Mouse (Mus musculus): Measurements from ENCODE around the gene Gm10226. TPM values are rescaled to one million over a fixed set of nuclear protein-coding genes. Genes with fewer than 3 reads are reported as not detected.
"Not testable (repeated sequence)": the region's sequence is repeated elsewhere in the genome, so short reads cannot be mapped to it uniquely, and the experiment has no call there.

The Gm10226 gene
- polyA plus RNA-seq (2014; fragmentation: Nextera tagmentation; extraction: Ambion mirVana), result 3.5 and 6.7 TPM in 2 replicates

GRCm38 (mm10) chr17:21691560-21691959 lies at the start of gene Gm10226:
TSS of gene Gm10226 (plus strand) at chr17:21691860.
- Histone ChIP-seq H3K27me3 (ENCODE audit: control insufficient read depth, insufficient read depth, low read length) (no peaks in the 10 kb centered on the region), H3K27ac (replicated peaks in 1 of 2; ENCODE audit: control insufficient read depth in 1 of 2, insufficient read depth in 1 of 2, low read depth in 2 of 2, low read length in 2 of 2) (no peak within 1 kb of the TSS), H3K4me2 (ENCODE audit: low read length) (no peak within 1 kb of the TSS), H3K9me3 (ENCODE audit: control insufficient read depth, low read length) (no peaks in the 10 kb centered on the region), H3K9ac (ENCODE audit: low read length) (no peak within 1 kb of the TSS), H3K4me1 (ENCODE audit: control insufficient read depth in 2 of 2, insufficient read depth in 2 of 2, low read length in 2 of 2) (no peaks in the 10 kb centered on the region), H3K4me3 (ENCODE audit: control insufficient read depth in 1 of 2, insufficient read depth in 1 of 2, low read depth in 1 of 2, low read length in 2 of 2) (no peak within 1 kb of the TSS), H3K36me3 (ENCODE audit: control insufficient read depth, insufficient read depth, low read length) (peaks cover 37% of the 10 kb centered on the region)
- ATAC-seq (ENCODE audit: insufficient number of reproducible peaks, insufficient read depth, low FRiP score, low read depth), result no peak
- 85% methylated on average over 3 of the region's 3 CpGs for WGBS

- no peak for ATAC-seq (ENCODE audit: insufficient number of reproducible peaks, insufficient read depth, low FRiP score, low read depth)
- no peak overlapping the region for H3K4me3 ChIP-seq (ENCODE audit: control insufficient read depth in 1 of 2, insufficient read depth in 1 of 2, low read depth in 1 of 2, low read length in 2 of 2)
- H3K4me1 ChIP-seq (ENCODE audit: control insufficient read depth in 2 of 2, insufficient read depth in 2 of 2, low read length in 2 of 2), result no peaks in the 10 kb centered on the region
- no peak overlapping the region for H3K9ac ChIP-seq (ENCODE audit: low read length)
- no peaks in the 10 kb centered on the region for H3K36me3 ChIP-seq (ENCODE audit: control insufficient read depth, insufficient read depth, low read length)
- H3K27me3 ChIP-seq (ENCODE audit: control insufficient read depth, insufficient read depth, low read length), result no peaks in the 10 kb centered on the region
- no peak overlapping the region for H3K4me2 ChIP-seq (ENCODE audit: low read length)
- H3K27ac ChIP-seq (replicated peaks in 1 of 2; ENCODE audit: control insufficient read depth in 1 of 2, insufficient read depth in 1 of 2, low read depth in 2 of 2, low read length in 2 of 2), result no peak overlapping the region
- H3K9me3 ChIP-seq (ENCODE audit: control insufficient read depth, low read length), result no peaks in the 10 kb centered on the region
- WGBS, result 72% methylated on average over 3 of the region's 3 CpGs
Measured at GRCm38 (mm10) chr17:21648791-21649190, 42.9 kb upstream of the Gm10226 start.

- Histone ChIP-seq H3K9ac (ENCODE audit: low read length) (peak overlapping the region; percentile 63), H3K27me3 (ENCODE audit: control insufficient read depth, insufficient read depth, low read length) (no peaks in the 10 kb centered on the region), H3K4me1 (ENCODE audit: control insufficient read depth in 2 of 2, insufficient read depth in 2 of 2, low read length in 2 of 2) (no peaks in the 10 kb centered on the region), H3K27ac (replicated peaks in 1 of 2; ENCODE audit: control insufficient read depth in 1 of 2, insufficient read depth in 1 of 2, low read depth in 2 of 2, low read length in 2 of 2) (peak overlapping the region; percentile 54 to 87), H3K4me3 (ENCODE audit: control insufficient read depth in 1 of 2, insufficient read depth in 1 of 2, low read depth in 1 of 2, low read length in 2 of 2) (peak overlapping the region; percentile 48 to 80), H3K36me3 (ENCODE audit: control insufficient read depth, insufficient read depth, low read length) (no peaks in the 10 kb centered on the region), H3K4me2 (ENCODE audit: low read length) (peak overlapping the region; percentile 54), H3K9me3 (ENCODE audit: control insufficient read depth, low read length) (no peaks in the 10 kb centered on the region)
- WGBS, result 18% methylated on average over 2 of the region's 2 CpGs
- no peak; the same call in 1 of the 2 replicates for ATAC-seq (ENCODE audit: insufficient number of reproducible peaks, insufficient read depth, low FRiP score, low read depth)
Measured at GRCm38 (mm10) chr17:21649936-21650335, 41.7 kb upstream of the Gm10226 start.

- H3K36me3 ChIP-seq (ENCODE audit: control insufficient read depth, insufficient read depth, low read length); H3K27me3 ChIP-seq (ENCODE audit: control insufficient read depth, insufficient read depth, low read length); H3K9me3 ChIP-seq (ENCODE audit: control insufficient read depth, low read length); H3K4me1 ChIP-seq (ENCODE audit: control insufficient read depth in 2 of 2, insufficient read depth in 2 of 2, low read length in 2 of 2): not testable (repeated sequence)
- Histone ChIP-seq H3K4me2 (ENCODE audit: low read length) (peak within 1 kb of the TSS; percentile 54), H3K4me3 (ENCODE audit: control insufficient read depth in 1 of 2, insufficient read depth in 1 of 2, low read depth in 1 of 2, low read length in 2 of 2) (peak within 1 kb of the TSS; percentile 48 to 80), H3K27ac (replicated peaks in 1 of 2; ENCODE audit: control insufficient read depth in 1 of 2, insufficient read depth in 1 of 2, low read depth in 2 of 2, low read length in 2 of 2) (peak within 1 kb of the TSS; percentile 54 to 87), H3K9ac (ENCODE audit: low read length) (peak within 1 kb of the TSS; percentile 63)
- WGBS, result under 1% methylated on average over 17 of the region's 17 CpGs
- peak; percentile 99 for ATAC-seq (ENCODE audit: insufficient number of reproducible peaks, insufficient read depth, low FRiP score, low read depth)
Measured at GRCm38 (mm10) chr17:21650364-21650907, 41.2 kb upstream of the Gm10226 start, which contains the start of gene Zfp983. TSS of gene Zfp983 (plus strand) at chr17:21650624.

GRCm38 (mm10) chr17:21678826-21679225 lies 12.8 kb upstream of the Gm10226 start:
- WGBS, result 11% methylated on average over 1 of the region's 1 CpGs
- H3K4me2 ChIP-seq (ENCODE audit: low read length); ATAC-seq (ENCODE audit: insufficient number of reproducible peaks, insufficient read depth, low FRiP score, low read depth); H3K4me1 ChIP-seq (ENCODE audit: control insufficient read depth in 2 of 2, insufficient read depth in 2 of 2, low read length in 2 of 2); H3K4me3 ChIP-seq (ENCODE audit: control insufficient read depth in 1 of 2, insufficient read depth in 1 of 2, low read depth in 1 of 2, low read length in 2 of 2); H3K27ac ChIP-seq (replicated peaks in 1 of 2; ENCODE audit: control insufficient read depth in 1 of 2, insufficient read depth in 1 of 2, low read depth in 2 of 2, low read length in 2 of 2); H3K9ac ChIP-seq (ENCODE audit: low read length); H3K36me3 ChIP-seq (ENCODE audit: control insufficient read depth, insufficient read depth, low read length); H3K9me3 ChIP-seq (ENCODE audit: control insufficient read depth, low read length); H3K27me3 ChIP-seq (ENCODE audit: control insufficient read depth, insufficient read depth, low read length): not testable (repeated sequence)

GRCm38 (mm10) chr17:21679273-21680018 lies 12.2 kb upstream of the Gm10226 start:
- peak overlapping the region; percentile 77 to 78 for H3K27ac ChIP-seq (replicated peaks in 1 of 2; ENCODE audit: control insufficient read depth in 1 of 2, insufficient read depth in 1 of 2, low read depth in 2 of 2, low read length in 2 of 2)
- WGBS, result 3% methylated on average over 9 of the region's 9 CpGs
- H3K36me3 ChIP-seq (ENCODE audit: control insufficient read depth, insufficient read depth, low read length), result no peaks in the 10 kb centered on the region

GRCm38 (mm10) chr17:21680019-21680376 lies 11.7 kb upstream of the Gm10226 start:
- H3K4me2 ChIP-seq (ENCODE audit: low read length), result peak overlapping the region; percentile 62
- not testable (repeated sequence) for H3K27me3 ChIP-seq (ENCODE audit: control insufficient read depth, insufficient read depth, low read length); H3K36me3 ChIP-seq (ENCODE audit: control insufficient read depth, insufficient read depth, low read length); H3K9me3 ChIP-seq (ENCODE audit: control insufficient read depth, low read length); H3K4me1 ChIP-seq (ENCODE audit: control insufficient read depth in 2 of 2, insufficient read depth in 2 of 2, low read length in 2 of 2)
- WGBS, result 2% methylated on average over 10 of the region's 10 CpGs
- peak; percentile 77; the same call in 1 of the 2 replicates for ATAC-seq (ENCODE audit: insufficient number of reproducible peaks, insufficient read depth, low FRiP score, low read depth)
- H3K4me3 ChIP-seq (ENCODE audit: control insufficient read depth in 1 of 2, insufficient read depth in 1 of 2, low read depth in 1 of 2, low read length in 2 of 2), result peak overlapping the region; percentile 49 to 85
- peak overlapping the region; percentile 55 for H3K9ac ChIP-seq (ENCODE audit: low read length)
- H3K27ac ChIP-seq (replicated peaks in 1 of 2; ENCODE audit: control insufficient read depth in 1 of 2, insufficient read depth in 1 of 2, low read depth in 2 of 2, low read length in 2 of 2), result peak overlapping the region; percentile 77; a peak in 3 of 4 replicates

More at GRCm38 (mm10) chr17:21679273-21680018, 12.2 kb upstream of the Gm10226 start:
- Histone ChIP-seq H3K9me3 (ENCODE audit: control insufficient read depth, low read length) (no peaks in the 10 kb centered on the region), H3K4me2 (ENCODE audit: low read length) (peak overlapping the region; percentile 62), H3K4me1 (ENCODE audit: control insufficient read depth in 2 of 2, insufficient read depth in 2 of 2, low read length in 2 of 2) (no peaks in the 10 kb centered on the region), H3K4me3 (ENCODE audit: control insufficient read depth in 1 of 2, insufficient read depth in 1 of 2, low read depth in 1 of 2, low read length in 2 of 2) (peak overlapping the region; percentile 49 to 85), H3K9ac (ENCODE audit: low read length) (peak overlapping the region; percentile 55), H3K27me3 (ENCODE audit: control insufficient read depth, insufficient read depth, low read length) (no peaks in the 10 kb centered on the region)
- peak; percentile 100 for ATAC-seq (ENCODE audit: insufficient number of reproducible peaks, insufficient read depth, low FRiP score, low read depth)

Data from heart, embryonic 14.5 days (tissue).